ENCODE assay signal across 9 mouse cellular contexts in the genomic region with DNA sequence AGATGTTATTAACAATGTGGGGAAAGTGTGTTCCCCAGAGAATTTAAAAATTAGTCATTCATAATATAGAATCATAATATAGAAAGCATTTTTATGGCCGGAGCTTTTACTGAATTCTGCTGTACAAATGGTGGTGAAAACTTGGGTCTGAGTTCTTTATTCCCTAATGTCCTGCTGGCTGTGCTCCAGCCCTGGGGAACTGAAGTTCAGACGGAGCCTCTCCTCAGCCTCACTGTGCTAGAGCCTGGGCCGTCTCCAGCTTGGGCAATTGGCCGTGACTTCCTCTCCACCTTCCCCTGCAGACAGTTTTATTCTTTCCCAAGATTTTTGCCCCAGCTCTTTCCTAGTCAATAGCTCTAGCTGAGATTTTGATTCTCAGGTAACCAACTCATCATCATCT.
A peak's percentile ranks its signal among the peaks of the same experiment; 100 is the strongest.
DNase-seq lines count a peak whose midpoint lies in the region; ATAC-seq lines count a peak whose summit lies in the region.
"Had no signal": no experiment of that assay in that cellular context is flagged by ENCODE, and none has a peak within 500 bp of the region (broad histone marks: within the 10 kb centered on the region; RNA-seq: fewer than 3 reads in every experiment).

No protein-coding gene starts in this region.

- H3K4me1 ChIP-seq in midbrain, embryonic 14.5 days (ENCODE audit: control insufficient read depth, insufficient read depth, low read length) = 0 out of 2 replicates have a peak, but pooled peaks cover 9% of the 10 kb centered on the region
- peaks cover 4% of the 10 kb centered on the region; the same call in 1 of the 2 replicates for H3K4me1 ChIP-seq in midbrain, embryonic 15.5 days
- peaks cover 9% of the 10 kb centered on the region for H3K4me1 ChIP-seq in limb, embryonic 15.5 days

- H3K4me3 ChIP-seq in midbrain, embryonic 14.5 days (replicated peaks; ENCODE audit: low read depth, low read length) = no peak overlapping the region
- H3K4me3 ChIP-seq in midbrain, embryonic 15.5 days = no peak overlapping the region
- no peak overlapping the region for H3K4me3 ChIP-seq in limb, embryonic 15.5 days

- H3K9me3 ChIP-seq in midbrain, embryonic 14.5 days (ENCODE audit: control insufficient read depth, low read length) = no peaks in the 10 kb centered on the region; the same call in 1 of the 2 replicates
- H3K9me3 ChIP-seq in midbrain, embryonic 15.5 days = no peaks in the 10 kb centered on the region
- H3K9me3 ChIP-seq in limb, embryonic 15.5 days = no peaks in the 10 kb centered on the region

- peaks cover 3% of the 10 kb centered on the region for H3K36me3 ChIP-seq in midbrain, embryonic 14.5 days (ENCODE audit: control insufficient read depth, insufficient read depth, low read length)
- H3K36me3 ChIP-seq in midbrain, embryonic 15.5 days (replicated peaks) = peaks cover 1% of the 10 kb centered on the region; the same call in 1 of the 2 replicates
- H3K36me3 ChIP-seq in limb, embryonic 15.5 days = peaks cover 9% of the 10 kb centered on the region

- H3K27me3 ChIP-seq in midbrain, embryonic 14.5 days (ENCODE audit: control insufficient read depth, insufficient read depth, low read length) = no peaks in the 10 kb centered on the region
- no peaks in the 10 kb centered on the region for H3K27me3 ChIP-seq in midbrain, embryonic 15.5 days (replicated peaks)
- H3K27me3 ChIP-seq in limb, embryonic 15.5 days = no peaks in the 10 kb centered on the region
- H3K27me3 ChIP-seq: Patski had no signal

- H3K4me2 ChIP-seq in midbrain, embryonic 14.5 days (ENCODE audit: low read length) = no peak overlapping the region
- no peak overlapping the region for H3K4me2 ChIP-seq in midbrain, embryonic 15.5 days
- H3K4me2 ChIP-seq in limb, embryonic 15.5 days = no peak overlapping the region

- ATAC-seq in midbrain, embryonic 14.5 days (ENCODE audit: low FRiP score, low TSS enrichment) = no peak
- no peak for ATAC-seq in midbrain, embryonic 15.5 days (replicated peaks)
- no peak for ATAC-seq in limb, embryonic 15.5 days (ENCODE audit: insufficient number of reproducible peaks, low FRiP score, low TSS enrichment, low read depth)
- ATAC-seq: Patski had no signal

- peak; percentile 41 for DNase-seq in midbrain, embryonic 14.5 days
- DNase-seq in cerebellum, postnatal 14 days = peak; percentile 43 to 59
- peak; percentile 15 to 44 for DNase-seq in heart, adult 9 months (ENCODE audit: low spot score in 2 of 2)
- DNase-seq in spleen, adult 12 weeks (ENCODE audit: low spot score) = no peak
- no peak for DNase-seq in thymus, postnatal 14 days

- H3K9ac ChIP-seq in midbrain, embryonic 14.5 days (replicated peaks; ENCODE audit: low read length) = no peak overlapping the region
- H3K9ac ChIP-seq in midbrain, embryonic 15.5 days = no peak overlapping the region
- H3K9ac ChIP-seq in limb, embryonic 15.5 days = no peak overlapping the region
- H3K9ac ChIP-seq: liver, embryonic 14.5 days had no signal

- no peak overlapping the region for H3K27ac ChIP-seq in midbrain, embryonic 14.5 days (replicated peaks; ENCODE audit: low read depth, low read length)
- no peak overlapping the region for H3K27ac ChIP-seq in midbrain, embryonic 15.5 days
- 0 out of 2 replicates have a peak overlapping the region, but pooled peaks have one; percentile 1 for H3K27ac ChIP-seq in limb, embryonic 15.5 days
- H3K27ac ChIP-seq: liver, embryonic 14.5 days had no signal

- WGBS in midbrain, embryonic 14.5 days = 39% methylated on average over 4 of the region's 4 CpGs
- WGBS in midbrain, embryonic 15.5 days = 50% methylated on average over 4 of the region's 4 CpGs
- 21% methylated on average over 4 of the region's 4 CpGs for WGBS in limb, embryonic 15.5 days

Comparison
In these comparisons a context has a peak if more than half of its experiments do, and no peak if none do; other contexts are left out.
1. DNase-seq: peak in midbrain, embryonic 14.5 days (single experiment), cerebellum, postnatal 14 days (2 of 2) and heart, adult 9 months (2 of 2); none in spleen, adult 12 weeks (single experiment) and thymus, postnatal 14 days (single experiment).